Mouse (Mus musculus) ES-E14 (cell line): ENCODE data around the gene Fzd7.

Source experiments
- CHD2 ChIP-seq: IDR thresholded peaks from 2 replicates; pipeline ENCODE4 v1.6.1; 2014; ENCODE audit warnings: mild to moderate bottlenecking, low read depth, low read length, inconsistent platforms
- HCFC1 ChIP-seq: IDR thresholded peaks from 2 replicates; pipeline ENCODE4 v1.6.1; 2012; ENCODE audit warnings: low read length, inconsistent platforms, borderline replicate concordance; ENCODE audit not compliant: insufficient read depth
- MAFK ChIP-seq: IDR thresholded peaks from 2 replicates; pipeline ENCODE4 v1.6.1; 2014; ENCODE audit warnings: mild to moderate bottlenecking, low read depth, low read length, inconsistent platforms; ENCODE audit not compliant: insufficient read depth
- ZNF384 ChIP-seq: IDR thresholded peaks from 2 replicates; pipeline ENCODE4 v1.6.1; 2012; ENCODE audit warnings: low read depth, low read length, inconsistent platforms

DNA sequence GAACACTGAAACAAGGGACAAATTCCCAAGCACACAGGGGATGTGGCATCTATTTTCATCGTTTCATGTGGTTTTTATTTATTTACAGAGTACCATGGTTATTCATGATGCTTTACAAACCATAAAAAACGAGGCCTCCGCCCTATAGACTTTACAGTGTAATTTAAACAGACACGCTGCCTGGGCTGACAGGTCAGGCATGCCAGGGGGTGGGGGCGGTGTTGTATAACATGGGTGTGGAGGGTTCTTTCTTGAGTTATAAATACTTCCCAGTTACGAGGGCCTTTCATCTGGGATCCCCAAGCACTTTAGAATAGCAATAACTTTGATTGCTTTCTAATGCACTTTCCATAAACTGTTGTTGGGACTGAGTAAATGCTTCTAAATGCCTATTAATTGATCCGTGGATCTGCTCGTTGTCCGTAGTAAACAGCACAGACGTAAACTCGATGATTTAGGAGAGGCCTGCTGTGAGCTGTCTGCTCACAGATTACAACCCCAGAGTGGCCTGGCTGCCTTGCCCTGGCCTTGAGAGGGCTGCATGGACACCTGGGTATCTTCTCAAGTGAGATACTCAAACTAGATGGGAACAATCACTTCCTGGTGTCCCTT, 38.1 kb downstream of the Fzd7 start:
- TF ChIP-seq CHD2 (no peak), MAFK (no peak), ZNF384 (no peak), HCFC1 (no peak)
